In the genomic region with DNA sequence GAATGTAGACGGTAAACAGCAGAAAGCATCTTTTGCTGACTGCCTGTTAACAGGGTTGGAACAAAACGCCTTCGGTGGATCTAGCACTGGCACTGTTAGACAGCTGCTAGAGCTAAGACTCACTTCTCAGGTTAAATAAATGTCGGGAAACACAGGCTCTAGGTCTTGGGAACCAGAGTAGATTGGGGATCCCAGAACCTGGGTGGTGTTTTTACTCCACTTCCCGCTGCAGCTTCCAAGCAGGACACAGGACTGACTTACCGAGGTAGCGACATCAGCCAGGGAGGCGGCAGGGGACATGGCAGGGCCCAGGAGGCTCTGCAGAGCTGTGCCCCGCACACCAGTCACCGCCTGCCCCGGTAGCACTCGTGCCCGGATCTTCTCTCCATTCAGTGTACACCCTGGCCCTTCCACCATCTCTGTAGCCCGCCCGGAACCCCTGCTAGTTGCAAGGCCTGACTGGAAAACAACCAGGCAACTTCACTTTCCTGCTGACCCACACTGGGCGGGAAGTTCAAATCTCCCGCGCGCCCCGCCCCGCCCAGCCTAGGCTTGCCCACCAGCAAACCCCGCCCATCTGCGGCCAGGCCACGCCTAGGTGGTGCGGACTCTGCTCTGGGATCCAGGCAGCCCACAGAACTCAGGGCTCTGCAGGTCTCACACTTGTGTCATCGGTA, we compare ENCODE assay signal across 8 mouse cellular contexts. TPM values are rescaled to one million over a fixed set of nuclear protein-coding genes. Genes with fewer than 3 reads are reported as not detected.
DNase-seq lines count a peak whose midpoint lies in the region; ATAC-seq and TF ChIP-seq lines count a peak whose summit lies in the region.

Gene Neil3, minus strand, starts transcription at position 571 of the 677 bp plus-strand sequence.

- TF ChIP-seq CTCF in E14TG2a.4 (conservative IDR thresholded peaks at IDR 0.05; ENCODE audit: low read length): no peak
- TF ChIP-seq CTCF in brain, embryonic 14.5 days (IDR thresholded peaks at IDR 0.05; ENCODE audit: borderline replicate concordance, extremely low read depth, insufficient read depth, insufficient read length): no peak
- TF ChIP-seq CTCF in lung, postnatal 0 days (IDR thresholded peaks at IDR 0.05): no peak

- no peaks in the 10 kb centered on the region for H3K9me3 ChIP-seq in E14TG2a.4 (ENCODE audit: low read length)
- no peaks in the 10 kb centered on the region for H3K9me3 ChIP-seq in heart, embryonic 16.5 days (replicated peaks; ENCODE audit: control insufficient read depth, low read length)
- no peaks in the 10 kb centered on the region for H3K9me3 ChIP-seq in lung, postnatal 0 days (ENCODE audit: low read length)

- H3K4me2 ChIP-seq in heart, embryonic 16.5 days (ENCODE audit: low read depth, low read length): peak within 1 kb of the TSS; percentile 87
- peak within 1 kb of the TSS; percentile 88 for H3K4me2 ChIP-seq in lung, postnatal 0 days (replicated peaks; ENCODE audit: low read depth, low read length)

- H3K4me3 ChIP-seq in E14TG2a.4 (replicated peaks; ENCODE audit: low read length): peak within 1 kb of the TSS; percentile 81
- H3K4me3 ChIP-seq in heart, embryonic 16.5 days (ENCODE audit: low read length): peak within 1 kb of the TSS; percentile 76
- H3K4me3 ChIP-seq in lung, postnatal 0 days (ENCODE audit: low read depth, low read length): peak within 1 kb of the TSS; percentile 48

- no peak for TF ChIP-seq EP300 in lung, postnatal 0 days (IDR thresholded peaks at IDR 0.05)

- peak; percentile 87 for DNase-seq in brain, embryonic 14.5 days (ENCODE audit: low read depth)
- DNase-seq in fibroblast of lung, adult 2 months (ENCODE audit: low read depth): peak; percentile 50
- peak; percentile 90 to 93 for DNase-seq in kidney, postnatal 25 days
- peak; percentile 78 for DNase-seq in lung, postnatal 0 days (ENCODE audit: low spot score)
- peak; percentile 50 for DNase-seq in ovary, postnatal 10 days (ENCODE audit: low spot score)
- peak; percentile 86 for DNase-seq in thymus, postnatal 25 days

- H3K27ac ChIP-seq in heart, embryonic 16.5 days (ENCODE audit: low read length): no peak within 1 kb of the TSS
- no peak within 1 kb of the TSS for H3K27ac ChIP-seq in lung, postnatal 0 days (ENCODE audit: low read length)

- peak; percentile 99 for ATAC-seq in heart, embryonic 16.5 days (replicated peaks; ENCODE audit: extremely low read depth, insufficient read depth, low FRiP score)
- peak; percentile 100 for ATAC-seq in lung, postnatal 0 days

- H3K4me1 ChIP-seq in E14TG2a.4 (replicated peaks; ENCODE audit: low read depth, low read length): 0 out of 2 replicates have a peak, but pooled peaks cover 2% of the 10 kb centered on the region
- peaks cover 13% of the 10 kb centered on the region for H3K4me1 ChIP-seq in heart, embryonic 16.5 days (ENCODE audit: control insufficient read depth, insufficient read depth, low read length)
- peaks cover 8% of the 10 kb centered on the region; the same call in 1 of the 2 replicates for H3K4me1 ChIP-seq in lung, postnatal 0 days (ENCODE audit: insufficient read depth, low read depth, low read length)

- 1% methylated on average over 26 of the region's 26 CpGs for WGBS in heart, embryonic 16.5 days
- WGBS in lung, postnatal 0 days: under 1% methylated on average over 26 of the region's 26 CpGs

- no peaks in the 10 kb centered on the region for H3K36me3 ChIP-seq in E14TG2a.4 (ENCODE audit: insufficient read depth, low read length)
- H3K36me3 ChIP-seq in heart, embryonic 16.5 days (ENCODE audit: control insufficient read depth, insufficient read depth): no peaks in the 10 kb centered on the region
- H3K36me3 ChIP-seq in lung, postnatal 0 days (ENCODE audit: insufficient read depth, low read length): no peaks in the 10 kb centered on the region

- H3K9ac ChIP-seq in heart, embryonic 16.5 days (ENCODE audit: low read length): peak within 1 kb of the TSS; percentile 75
- no peak within 1 kb of the TSS for H3K9ac ChIP-seq in lung, postnatal 0 days (replicated peaks; ENCODE audit: low read depth)

- TF ChIP-seq POLR2A in brain, embryonic 14.5 days (IDR thresholded peaks at IDR 0.05; ENCODE audit: borderline replicate concordance, extremely low read depth, insufficient read depth, insufficient read length, poor library complexity, severe bottlenecking): no peak

- no peaks in the 10 kb centered on the region for H3K27me3 ChIP-seq in E14TG2a.4 (ENCODE audit: insufficient read depth, low read length)
- H3K27me3 ChIP-seq in heart, embryonic 16.5 days (ENCODE audit: control insufficient read depth, insufficient read depth, low read length): no peaks in the 10 kb centered on the region
- no peaks in the 10 kb centered on the region for H3K27me3 ChIP-seq in lung, postnatal 0 days (replicated peaks; ENCODE audit: insufficient read depth, low read length)

RNA-seq across cellular contexts. Expression of gene Neil3, which starts in this region (rescaled TPM):
- polyA plus RNA-seq in brain, embryonic 14.5 days (2012; rRNA removed): 8.4 and 13.3 TPM in 2 replicates
- polyA plus RNA-seq in heart, embryonic 16.5 days (2015; fragmentation: Nextera tagmentation; extraction: Ambion mirVana): 23.9 and 26.4 TPM in 2 replicates
- 2.5 and 3.1 TPM in 2 replicates for polyA plus RNA-seq in lung, postnatal 0 days (2015; fragmentation: Nextera tagmentation; extraction: Ambion mirVana)
